Comparison of ENCODE assay signal across 8 mouse cellular contexts in genomic region chr5:75148343-75149127, GRCm38 (mm10). TPM values are rescaled to one million over a fixed set of nuclear protein-coding genes. Genes with fewer than 3 reads are reported as not detected.
DNase-seq lines count a peak whose midpoint lies in the region; ATAC-seq lines count a peak whose summit lies in the region.

No protein-coding gene starts in this region.

- peaks cover 10% of the 10 kb centered on the region for H3K27me3 ChIP-seq in embryonic facial prominence, embryonic 14.5 days (replicated peaks; ENCODE audit: control insufficient read depth, insufficient read depth, low read length)
- no peaks in the 10 kb centered on the region for H3K27me3 ChIP-seq in limb, embryonic 11.5 days (ENCODE audit: control insufficient read depth, insufficient read depth, low read length)
- 0 out of 2 replicates have a peak, but pooled peaks cover 3% of the 10 kb centered on the region for H3K27me3 ChIP-seq in stomach, embryonic 14.5 days (ENCODE audit: control insufficient read depth, insufficient read depth, low read length)

- no peaks in the 10 kb centered on the region for H3K36me3 ChIP-seq in embryonic facial prominence, embryonic 14.5 days (ENCODE audit: control insufficient read depth, insufficient read depth, low read length)
- H3K36me3 ChIP-seq in limb, embryonic 11.5 days (ENCODE audit: control insufficient read depth, insufficient read depth, low read length) = no peaks in the 10 kb centered on the region
- no peaks in the 10 kb centered on the region for H3K36me3 ChIP-seq in stomach, embryonic 14.5 days (ENCODE audit: control insufficient read depth, insufficient read depth, low read length)

- intact Hi-C loops in heart, postnatal 10 days (cut with DNase I) = no loop called here

- H3K4me3 ChIP-seq in brown adipose tissue, adult 24 weeks (ENCODE audit: insufficient read depth, low read depth, low read length) = peak overlapping the region; percentile 32
- H3K4me3 ChIP-seq in embryonic facial prominence, embryonic 14.5 days (ENCODE audit: low read depth, low read length) = peak overlapping the region; percentile 62
- H3K4me3 ChIP-seq in limb, embryonic 11.5 days (ENCODE audit: low read depth, low read length) = peak overlapping the region; percentile 89
- peak overlapping the region; percentile 63 for H3K4me3 ChIP-seq in stomach, embryonic 14.5 days (ENCODE audit: low read depth, low read length)

- peak overlapping the region; percentile 36; the same call in 1 of the 2 replicates for H3K27ac ChIP-seq in brown adipose tissue, adult 24 weeks (replicated peaks; ENCODE audit: low read depth, low read length)
- peak overlapping the region; percentile 99 for H3K27ac ChIP-seq in embryonic facial prominence, embryonic 14.5 days (replicated peaks; ENCODE audit: low read depth, low read length)
- H3K27ac ChIP-seq in limb, embryonic 11.5 days (replicated peaks; ENCODE audit: low read depth, low read length) = peak overlapping the region; percentile 99
- peak overlapping the region; percentile 97 for H3K27ac ChIP-seq in stomach, embryonic 14.5 days (ENCODE audit: low read length)

- peak overlapping the region; percentile 98 for H3K9ac ChIP-seq in embryonic facial prominence, embryonic 14.5 days (ENCODE audit: low read depth, low read length)
- peak overlapping the region; percentile 74 for H3K9ac ChIP-seq in limb, embryonic 11.5 days (ENCODE audit: low read length)
- peak overlapping the region; percentile 22; the same call in 1 of the 2 replicates for H3K9ac ChIP-seq in stomach, embryonic 14.5 days (replicated peaks; ENCODE audit: low read depth, low read length)

- H3K4me2 ChIP-seq in embryonic facial prominence, embryonic 14.5 days (ENCODE audit: low read depth, low read length) = peak overlapping the region; percentile 63
- H3K4me2 ChIP-seq in limb, embryonic 11.5 days (ENCODE audit: low read depth, severe bottlenecking) = peak overlapping the region; percentile 65
- H3K4me2 ChIP-seq in stomach, embryonic 14.5 days (replicated peaks; ENCODE audit: low read depth, low read length) = peak overlapping the region; percentile 88

- peak; percentile 57 for ATAC-seq in embryonic facial prominence, embryonic 14.5 days (ENCODE audit: low read depth)
- ATAC-seq in limb, embryonic 11.5 days (ENCODE audit: insufficient number of reproducible peaks, low FRiP score, low TSS enrichment, low read depth) = peak; percentile 52
- ATAC-seq in stomach, embryonic 14.5 days (ENCODE audit: insufficient number of reproducible peaks, insufficient read depth, low FRiP score, low read depth) = peak; percentile 25; the same call in 1 of the 2 replicates
- no peak for ATAC-seq in inflammation-experienced regulatory T-cells, adult 6 months

- no peaks in the 10 kb centered on the region for H3K9me3 ChIP-seq in embryonic facial prominence, embryonic 14.5 days (ENCODE audit: control insufficient read depth, low read length)
- no peaks in the 10 kb centered on the region for H3K9me3 ChIP-seq in limb, embryonic 11.5 days (ENCODE audit: control insufficient read depth, low read length)
- no peaks in the 10 kb centered on the region for H3K9me3 ChIP-seq in stomach, embryonic 14.5 days (ENCODE audit: control insufficient read depth, low read depth, low read length)

- peak; percentile 87 for DNase-seq in embryonic facial prominence, embryonic 14.5 days (ENCODE audit: low spot score)
- DNase-seq in heart, postnatal 10 days = peak; percentile 70 to 71
- DNase-seq in limb, embryonic 11.5 days (ENCODE audit: low spot score) = peak; percentile 83
- no peak for DNase-seq in layer of hippocampus, adult 11-12 months (ENCODE audit: low spot score)
- no peak for DNase-seq in cerebellum, postnatal 36 days

- H3K4me1 ChIP-seq in brown adipose tissue, adult 24 weeks (ENCODE audit: control insufficient read depth, insufficient read depth, insufficient read length, low read length) = no peaks in the 10 kb centered on the region
- peaks cover 19% of the 10 kb centered on the region for H3K4me1 ChIP-seq in embryonic facial prominence, embryonic 14.5 days (ENCODE audit: control insufficient read depth, insufficient read depth, low read length)
- H3K4me1 ChIP-seq in limb, embryonic 11.5 days (ENCODE audit: control insufficient read depth, insufficient read depth, low read length) = peaks cover 26% of the 10 kb centered on the region
- peaks cover 20% of the 10 kb centered on the region for H3K4me1 ChIP-seq in stomach, embryonic 14.5 days (ENCODE audit: control insufficient read depth, insufficient read depth, low read length)

- WGBS in embryonic facial prominence, embryonic 14.5 days = 1% methylated on average over 30 of the region's 30 CpGs
- under 1% methylated on average over 30 of the region's 30 CpGs for WGBS in limb, embryonic 11.5 days
- WGBS in stomach, embryonic 14.5 days = 3% methylated on average over 30 of the region's 30 CpGs

RNA-seq across cellular contexts. Expression of gene Pdgfra, which starts 3.6 kb away (rescaled TPM):
- 6.4 and 10.3 TPM in 2 replicates for polyA plus RNA-seq in brown adipose tissue, adult 24 weeks (2012; ENCODE audit: insufficient read depth, insufficient read length, missing spikeins)
- 81.3 and 100 TPM in 2 replicates for polyA plus RNA-seq in embryonic facial prominence, embryonic 14.5 days (2014; fragmentation: Nextera tagmentation; extraction: Ambion mirVana)
- 10 to 100 TPM; 43.3 to 51.1 TPM for total RNA-seq in heart, postnatal 10 days (2021)
- polyA plus RNA-seq in limb, embryonic 11.5 days (2014; fragmentation: Nextera tagmentation; extraction: Ambion mirVana) = 124 and 138 TPM in 2 replicates
- 56.3 and 57.7 TPM in 2 replicates for polyA plus RNA-seq in stomach, embryonic 14.5 days (2014; fragmentation: Nextera tagmentation; extraction: Ambion mirVana)
- not detected for polyA plus RNA-seq in inflammation-experienced regulatory T-cells, adult 6 months (2017; shearing (Covaris generic))

Comparison
In these comparisons a context has a peak if more than half of its experiments do, and no peak if none do; other contexts are left out.
1. H3K27ac ChIP-seq: peak in every context shown above with its lines; median percentile 99 in embryonic facial prominence, embryonic 14.5 days; 99 in limb, embryonic 11.5 days; 97 in stomach, embryonic 14.5 days; 36 in brown adipose tissue, adult 24 weeks.
2. H3K4me3 ChIP-seq: peak in every context shown above with its lines; median percentile 89 in limb, embryonic 11.5 days; 63 in stomach, embryonic 14.5 days; 62 in embryonic facial prominence, embryonic 14.5 days; 32 in brown adipose tissue, adult 24 weeks.
3. DNase-seq: peak in embryonic facial prominence, embryonic 14.5 days (single experiment), heart, postnatal 10 days (2 of 2) and limb, embryonic 11.5 days (single experiment); none in layer of hippocampus, adult 11-12 months (single experiment) and cerebellum, postnatal 36 days (0 of 2).
4. H3K9ac ChIP-seq: peak in every context shown above with its lines; median percentile 98 in embryonic facial prominence, embryonic 14.5 days; 74 in limb, embryonic 11.5 days; 22 in stomach, embryonic 14.5 days.
5. Peak in every context shown above with its lines, with median percentiles within 50 percentile points of each other: H3K4me2 ChIP-seq.